Mouse (Mus musculus): ENCODE measurements around the gene Rln3. TPM values are rescaled to one million over a fixed set of nuclear protein-coding genes. Genes with fewer than 3 reads are reported as not detected.
A peak's percentile ranks its signal among the peaks of the same experiment; 100 is the strongest.

Rln3 gene
- total RNA-seq, 2 experiments from 2014 or later, result not detected

DNA sequence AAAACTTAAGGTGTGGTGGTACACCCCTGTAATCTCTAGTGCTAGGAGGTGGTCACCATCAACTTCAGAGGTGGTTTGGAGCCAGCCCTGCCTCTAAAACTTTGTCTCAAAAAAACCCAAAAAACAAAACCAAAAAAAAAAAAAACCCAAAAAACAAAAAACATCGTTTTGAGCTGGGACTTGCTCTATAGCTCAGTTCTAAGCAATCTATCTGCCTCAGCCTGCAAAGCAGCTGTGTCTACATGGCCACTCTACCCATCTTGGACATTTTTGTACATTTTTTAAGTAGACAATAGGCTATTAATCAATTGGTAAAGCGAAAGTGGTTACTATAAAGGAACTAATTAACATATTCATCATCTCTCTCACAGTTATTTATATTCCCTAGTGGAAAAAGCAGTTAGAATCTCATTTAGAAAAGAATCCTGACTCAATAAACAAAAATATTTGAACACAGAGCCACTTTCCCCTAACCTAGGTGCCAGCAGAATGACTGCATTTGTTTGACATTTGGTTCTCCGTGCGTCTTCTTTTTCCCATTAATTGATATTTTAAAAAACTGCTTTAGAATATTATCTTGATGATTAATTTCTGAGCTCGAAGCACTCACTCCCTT is 20.8 kb upstream of the Rln3 start:
- DNase-seq (ENCODE audit: low spot score in 2 of 2), result no peak

DNA sequence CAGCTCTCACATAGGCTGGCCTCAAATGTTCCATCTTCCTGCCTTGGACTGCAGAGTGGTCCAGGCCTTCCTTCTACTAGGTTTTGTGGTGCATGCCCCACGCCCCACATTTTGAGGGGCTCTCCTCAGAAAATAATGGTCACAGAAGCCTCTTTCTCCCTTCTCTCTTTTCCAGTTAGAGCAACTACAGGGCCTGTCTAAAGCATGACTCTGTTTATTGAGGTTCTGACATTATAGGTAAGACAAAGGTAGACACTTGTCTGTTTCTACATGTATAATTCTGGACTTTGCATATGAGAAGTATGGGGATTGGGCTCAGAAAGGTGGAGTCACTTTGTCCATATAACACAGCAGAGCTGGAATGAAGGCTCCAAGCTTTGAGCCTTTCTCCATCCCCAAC is 20.2 kb upstream of the Rln3 start, which contains the start of gene Gm10643:
Gene Gm10643 (minus strand): TSS at position 101 of the 400 bp plus-strand sequence.
- DNase-seq (ENCODE audit: low spot score in 2 of 2), result no peak

DNA sequence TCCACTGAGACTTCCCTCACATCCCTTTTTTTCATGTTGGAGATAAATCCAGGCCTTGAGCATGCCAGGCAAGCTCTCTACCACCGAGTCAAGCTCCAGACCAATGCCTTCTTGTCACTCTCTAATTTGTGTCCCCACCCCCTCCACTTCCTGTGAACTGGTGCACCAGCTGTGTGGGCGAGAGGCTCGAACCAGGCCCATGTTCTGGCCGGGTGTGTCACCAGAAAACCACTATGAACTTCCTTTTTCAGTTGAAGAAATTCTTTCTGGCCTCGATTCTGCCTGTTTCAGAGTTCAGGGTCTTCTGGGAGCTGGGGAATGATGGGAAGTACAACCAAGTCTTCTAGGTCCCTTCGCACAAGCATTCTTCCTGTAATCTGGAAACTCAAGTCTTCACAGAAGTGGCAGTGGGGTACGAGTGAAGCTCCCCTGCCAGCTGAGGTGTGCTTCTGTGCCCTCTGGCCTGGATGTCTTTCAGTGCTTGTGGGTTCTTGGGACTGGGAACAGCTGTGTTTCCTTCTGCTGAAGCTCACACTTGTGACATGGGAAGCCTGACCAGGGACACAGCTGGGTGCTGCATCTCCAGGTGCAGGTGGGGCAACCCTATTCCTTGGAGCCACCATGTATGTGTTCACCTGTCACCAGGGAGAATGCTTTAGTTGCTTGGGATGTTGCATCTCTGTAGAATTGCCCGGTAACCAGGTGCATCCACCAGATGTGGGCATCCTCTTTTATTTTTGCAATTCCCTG is 19.2 kb upstream of the Rln3 start:
- DNase-seq (ENCODE audit: low spot score in 2 of 2), result no peak

DNA sequence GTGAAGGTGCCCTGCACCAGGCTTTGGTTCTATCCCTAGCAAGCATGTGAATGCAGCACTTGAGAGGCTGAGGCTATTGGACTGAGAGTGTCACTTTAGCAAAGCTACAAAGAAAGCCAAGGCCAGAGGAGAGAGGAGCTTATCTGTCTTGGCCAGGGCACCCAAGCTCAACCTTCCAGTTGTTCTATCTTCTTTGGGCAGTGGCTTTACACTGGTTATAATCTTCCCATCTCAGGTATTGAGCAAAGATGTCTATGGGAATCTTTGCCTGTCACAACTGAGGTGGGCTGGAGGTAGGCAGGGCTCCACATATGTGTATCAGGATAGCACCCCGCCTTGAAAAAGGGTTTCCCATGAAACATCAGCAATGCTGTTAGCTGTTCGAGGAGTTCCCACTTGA is 15.4 kb upstream of the Rln3 start:
- DNase-seq (ENCODE audit: low spot score in 2 of 2), result no peak

- DNase-seq (ENCODE audit: low spot score in 2 of 2), result no peak
Measured at GRCm38 (mm10) chr8:84059226-84059625, 14.4 kb upstream of the Rln3 start.

- DNase-seq (ENCODE audit: low spot score in 2 of 2), result no peak
Measured at GRCm38 (mm10) chr8:84057827-84058226, 13.0 kb upstream of the Rln3 start.

DNA sequence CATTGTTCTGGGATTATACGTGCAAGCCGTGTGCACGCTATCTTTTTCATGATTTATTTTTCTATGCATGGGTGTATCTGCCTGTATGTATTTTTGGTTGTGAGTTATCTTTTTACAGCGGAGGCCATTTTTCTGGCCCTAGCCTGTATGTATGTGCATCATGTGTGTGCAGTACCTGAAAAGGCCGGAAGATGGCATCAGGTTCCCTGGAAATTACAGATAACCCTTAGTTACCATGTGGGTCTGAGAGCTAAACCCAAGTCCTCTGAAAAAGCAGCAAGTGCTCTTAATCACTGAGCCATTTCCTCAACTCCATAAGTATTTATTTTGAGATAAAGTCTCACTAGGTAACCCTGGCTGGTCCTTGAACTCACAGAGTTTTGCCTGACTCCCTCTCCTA is 8.4 kb upstream of the Rln3 start:
- DNase-seq (ENCODE audit: low spot score in 2 of 2), result no peak

DNA sequence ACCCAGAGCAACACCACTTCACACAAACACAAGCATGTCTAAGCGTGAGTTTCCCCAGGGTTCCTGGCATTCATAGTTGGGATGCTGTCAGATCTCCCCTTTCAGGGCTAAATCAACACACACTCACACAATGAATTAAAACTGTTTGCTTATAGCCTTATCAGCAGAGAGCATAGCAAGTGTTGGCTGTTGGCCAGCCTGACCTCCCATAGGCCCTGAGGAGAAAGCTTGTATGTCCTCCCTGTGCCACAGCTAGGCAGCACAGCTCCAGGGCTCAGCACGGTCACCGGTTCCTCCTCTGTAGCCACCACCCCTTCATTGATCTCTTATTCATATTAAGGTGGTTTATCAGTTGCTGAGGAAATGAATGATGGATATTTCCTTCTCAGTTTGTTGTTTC is 7.9 kb upstream of the Rln3 start:
- no peak for DNase-seq (ENCODE audit: low spot score in 2 of 2)

DNA sequence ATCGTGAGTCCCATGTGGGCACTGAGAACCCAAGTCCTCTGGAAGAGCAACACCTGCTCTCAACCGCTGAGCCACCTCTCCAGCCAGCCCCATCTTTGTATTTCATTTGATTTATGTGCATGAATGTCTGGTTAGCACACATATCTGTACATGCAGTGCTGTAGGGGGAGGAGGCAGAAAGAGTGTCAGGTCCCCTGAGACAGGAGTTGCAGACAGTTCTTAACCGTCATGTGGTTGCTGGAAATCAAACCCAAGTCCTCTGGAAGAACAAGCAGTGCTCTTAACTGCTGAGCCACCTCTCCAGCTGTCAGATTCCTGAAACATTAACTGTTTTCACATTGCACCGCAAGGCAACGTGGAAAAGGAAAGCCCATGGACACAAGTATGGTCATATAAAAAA is 3.4 kb upstream of the Rln3 start:
- no peak for DNase-seq (ENCODE audit: low spot score in 2 of 2)

DNA sequence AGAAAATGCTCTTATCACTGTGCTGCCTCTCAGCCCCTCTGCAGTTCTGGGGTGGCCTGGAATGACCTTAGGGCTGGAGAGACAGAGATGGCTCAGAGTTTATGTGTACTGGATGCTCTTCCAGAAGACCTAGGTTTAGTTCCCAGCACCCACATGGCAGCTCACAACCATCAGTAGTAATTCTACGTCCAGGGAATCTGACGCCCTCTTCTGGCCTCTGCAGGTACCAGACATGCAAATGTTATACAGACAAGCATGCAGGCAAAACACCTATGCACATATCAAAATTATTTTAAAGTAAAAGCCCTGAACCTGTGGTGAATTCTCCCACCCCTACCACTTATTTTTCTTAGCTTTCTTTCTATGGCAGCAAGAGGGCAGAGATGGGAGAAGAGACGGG is 1.7 kb upstream of the Rln3 start:
- no peak for DNase-seq (ENCODE audit: low spot score in 2 of 2)

GRCm38 (mm10) chr8:84044103-84044502 is 697 bp downstream of the Rln3 start:
- no peak for DNase-seq (ENCODE audit: low spot score in 2 of 2)

DNA sequence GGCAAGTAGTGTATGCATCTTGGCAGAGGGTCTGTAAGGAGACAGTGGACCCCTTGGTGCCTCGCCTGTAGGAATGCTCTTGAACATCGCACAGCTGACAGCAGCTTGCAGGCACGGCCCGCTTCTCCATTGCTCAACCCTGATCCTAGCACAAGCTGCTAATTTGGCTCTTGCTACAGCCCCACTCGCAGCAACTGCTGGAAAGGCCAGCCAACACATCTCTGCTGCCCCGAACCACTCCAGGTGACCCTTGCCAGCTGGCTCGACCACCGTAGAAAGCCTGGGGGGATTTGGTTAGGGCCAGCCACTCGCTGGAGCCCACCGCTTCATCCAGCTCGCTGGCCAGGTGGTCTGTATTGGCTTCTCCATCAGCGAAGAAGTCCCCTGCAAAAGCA is 1.9 kb downstream of the Rln3 start:
- DNase-seq (ENCODE audit: low spot score in 2 of 2), result no peak

DNA sequence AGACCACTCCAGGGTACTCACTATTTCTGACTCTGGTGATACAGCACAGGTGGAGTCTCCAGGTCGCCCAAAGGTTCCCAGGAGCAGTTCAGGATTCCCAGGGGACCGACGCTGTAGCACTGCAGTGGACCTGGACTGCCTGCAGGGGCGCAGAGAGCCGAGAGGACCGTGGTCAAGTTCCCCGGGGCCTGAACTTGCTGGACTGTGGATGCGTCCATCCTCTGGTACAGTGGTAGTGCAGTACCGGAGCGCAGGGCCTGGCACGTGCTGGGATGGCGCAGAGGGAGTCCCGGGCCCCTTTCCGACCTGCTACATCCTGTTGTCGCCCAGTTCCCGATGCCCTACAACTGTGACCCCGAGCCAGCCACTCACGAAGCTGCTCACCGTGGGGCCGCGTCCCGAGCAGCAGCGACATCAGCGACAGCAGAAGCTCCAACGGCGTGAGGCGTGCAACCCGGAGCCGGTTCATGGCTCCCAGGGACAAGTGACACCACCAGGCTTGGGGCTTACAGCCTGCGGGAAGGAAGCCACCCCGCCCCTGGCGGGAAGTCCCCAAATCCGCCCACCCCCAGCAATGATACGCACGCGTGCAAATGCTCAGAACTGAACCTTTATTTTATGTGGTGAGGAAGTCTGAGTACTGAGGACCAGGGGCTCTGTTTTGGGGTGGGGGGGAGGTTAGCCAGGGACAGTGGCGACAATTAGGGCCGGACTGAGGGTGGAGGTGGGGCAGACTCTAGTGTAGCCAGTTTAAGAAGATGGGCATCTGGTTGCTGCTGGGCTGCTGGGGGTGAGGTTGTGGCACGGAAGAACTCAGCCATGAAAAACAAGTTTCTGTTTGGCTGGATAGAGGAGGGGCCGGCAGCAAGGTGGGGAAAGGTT is 2.5 kb downstream of the Rln3 start, which contains the start of gene Il27ra:
Gene Il27ra (minus strand): TSS at position 524 of the 882 bp plus-strand sequence.
- DNase-seq (ENCODE audit: low spot score in 2 of 2), result peak; percentile 52 to 67

DNA sequence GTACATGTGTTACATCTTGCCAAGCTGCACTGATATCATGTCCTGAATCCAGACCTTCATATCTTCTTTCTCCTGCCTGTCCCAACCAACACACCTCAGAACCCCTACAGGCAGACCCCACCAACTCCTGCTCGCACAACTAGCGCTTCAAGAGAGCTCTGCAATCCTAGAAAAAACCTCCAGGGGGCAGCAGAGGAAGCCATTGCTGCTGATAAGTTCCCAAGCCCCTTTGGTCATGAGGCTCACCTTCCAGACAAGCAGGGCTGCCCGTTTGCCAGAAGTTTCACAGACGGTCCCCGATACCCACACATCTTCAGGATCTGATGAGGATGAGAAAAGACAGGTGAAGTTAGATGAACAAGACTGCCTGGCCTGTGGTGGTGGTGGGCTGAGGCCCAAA is 5.8 kb downstream of the Rln3 start:
- peak; percentile 65 to 67 for DNase-seq (ENCODE audit: low spot score in 2 of 2)

GRCm38 (mm10) chr8:84038015-84038414 is 6.8 kb downstream of the Rln3 start:
- no peak for DNase-seq (ENCODE audit: low spot score in 2 of 2)

DNA sequence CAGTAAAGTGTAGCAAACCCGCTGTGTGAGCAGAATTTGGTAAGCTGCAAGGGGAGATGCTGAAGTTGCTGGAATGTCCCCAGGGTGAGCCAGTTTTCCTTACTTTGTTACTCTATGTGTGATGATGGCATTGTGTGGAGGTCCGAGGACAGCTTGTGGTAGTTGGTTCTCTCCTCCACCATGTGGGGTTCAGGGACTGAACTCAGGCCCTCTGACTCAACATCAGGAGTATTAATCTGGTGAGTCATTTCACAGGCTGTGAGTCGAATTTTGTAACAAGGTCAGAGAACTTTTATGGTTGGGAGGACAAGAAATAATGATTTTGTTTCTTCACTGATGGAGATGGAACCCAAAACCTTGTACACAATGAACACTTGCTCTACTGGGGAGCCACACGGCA is 12.0 kb downstream of the Rln3 start:
- no peak for DNase-seq (ENCODE audit: low spot score in 2 of 2)

GRCm38 (mm10) chr8:84029272-84029671 is 15.5 kb downstream of the Rln3 start:
- DNase-seq (ENCODE audit: low spot score in 2 of 2), result no peak

DNA sequence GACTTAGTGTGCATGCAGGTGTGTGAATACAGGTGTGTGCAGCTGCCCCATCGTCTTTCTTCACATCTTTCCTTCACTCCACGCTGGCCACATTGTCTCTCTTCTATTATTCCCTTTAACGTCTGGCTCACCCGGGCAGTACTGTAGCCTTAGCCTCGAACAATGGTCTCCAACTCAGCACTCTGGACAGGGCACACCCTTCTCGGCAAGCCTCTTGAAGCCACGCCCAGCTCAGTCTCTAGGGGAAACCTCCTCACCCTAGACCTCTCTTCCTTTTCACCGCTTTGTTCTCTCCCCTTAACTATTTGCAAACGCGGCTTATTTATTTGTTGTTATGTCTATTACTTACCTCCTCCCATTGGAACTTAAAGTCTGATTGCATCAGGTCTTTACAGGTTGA is 17.4 kb downstream of the Rln3 start:
- no peak for DNase-seq (ENCODE audit: low spot score in 2 of 2)

DNA sequence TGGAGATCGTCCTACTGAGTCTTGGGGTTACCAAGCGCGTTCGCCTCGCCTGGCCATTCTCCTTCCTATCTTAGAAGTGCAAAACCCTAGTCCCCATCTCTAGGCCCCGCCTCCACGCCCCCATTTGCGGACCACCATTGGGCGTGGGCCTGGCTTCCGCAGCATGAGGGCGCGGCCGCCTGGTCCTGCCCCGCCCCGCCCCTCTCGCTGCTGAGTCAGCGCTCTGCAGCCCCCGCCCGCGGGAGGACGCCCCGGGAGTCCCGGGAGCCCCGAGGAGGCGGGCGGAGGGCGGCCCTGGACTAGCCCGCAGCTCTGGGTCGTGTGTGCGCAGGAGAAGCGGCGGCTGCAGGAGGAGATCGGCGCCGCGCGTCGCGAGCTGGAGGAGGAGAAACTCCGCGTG is 18.9 kb downstream of the Rln3 start:
- peak in 1 of 2 experiments; percentile 59 for DNase-seq (ENCODE audit: low spot score in 2 of 2)

DNA sequence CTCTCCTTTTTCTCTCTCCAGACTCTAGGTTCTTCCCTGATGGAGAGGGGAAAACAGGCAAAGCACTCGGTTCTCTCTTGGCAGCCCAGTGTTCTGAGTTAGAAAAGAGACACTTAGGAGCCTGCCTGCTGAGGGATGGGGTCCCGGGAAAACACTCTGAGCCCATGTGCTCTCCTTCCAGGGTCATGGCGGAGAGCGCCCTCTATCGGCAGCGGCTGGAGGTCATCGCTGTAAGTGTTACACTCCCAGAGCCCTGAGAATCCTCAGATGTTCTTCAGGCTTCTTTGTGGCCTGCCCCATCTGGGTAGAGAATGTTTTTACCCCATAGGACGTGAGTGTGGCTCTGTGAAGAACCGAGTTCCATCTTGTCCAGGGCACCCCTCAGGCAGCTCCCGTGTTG is 20.6 kb downstream of the Rln3 start:
- DNase-seq (ENCODE audit: low spot score in 2 of 2), result peak in 1 of 2 experiments; percentile 64

DNA sequence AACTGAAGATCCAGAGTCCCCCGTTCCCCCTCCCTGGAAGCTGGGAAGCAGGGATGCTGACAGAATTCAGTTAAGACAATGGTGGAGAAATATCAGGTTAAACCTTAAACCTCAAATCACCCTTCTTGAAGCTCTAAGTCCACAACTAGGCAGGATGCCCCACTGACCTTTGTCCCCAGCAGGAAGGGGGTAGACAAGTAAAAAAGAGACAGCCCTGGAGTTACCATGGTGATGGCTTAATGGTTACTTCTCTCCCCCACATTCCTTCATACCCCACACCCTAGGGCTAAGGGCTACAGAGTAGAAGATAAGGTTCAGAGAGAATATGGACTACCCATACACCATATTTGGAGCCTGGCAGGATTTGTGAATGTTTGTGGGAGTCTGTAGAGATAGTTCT is 21.2 kb downstream of the Rln3 start:
- no peak for DNase-seq (ENCODE audit: low spot score in 2 of 2)

- DNase-seq (ENCODE audit: low spot score in 2 of 2), result no peak
Measured at GRCm38 (mm10) chr8:84023085-84023484, 21.7 kb downstream of the Rln3 start.

All from adrenal gland, adult 18-20 months (tissue).